Mouse (Mus musculus) erythroblast, embryonic 14.5 days (primary cell): ENCODE data around the gene Cuzd1. TPM values are rescaled to one million over a fixed set of nuclear protein-coding genes. Genes with fewer than 3 reads are reported as not detected.

ENCODE experiments used
- H3K27me3 ChIP-seq: 2 replicates; pipeline ENCODE4 v1.6.1; 2012; ENCODE audit warnings: inconsistent platforms; ENCODE audit not compliant: control insufficient read depth
- H3K36me3 ChIP-seq: 2 replicates; pipeline ENCODE4 v1.6.1; 2012; ENCODE audit warnings: mild to moderate bottlenecking, inconsistent platforms; ENCODE audit not compliant: control insufficient read depth
- H3K4me1 ChIP-seq: 2 replicates; pipeline ENCODE4 v1.6.1; 2012; ENCODE audit warnings: inconsistent platforms; ENCODE audit not compliant: control insufficient read depth
- H3K4me3 ChIP-seq: replicated peaks from 2 replicates; pipeline ENCODE3; 2012; ENCODE audit warnings: moderate library complexity, mild to moderate bottlenecking, inconsistent platforms
- H3K9me3 ChIP-seq: 2 replicates; pipeline ENCODE4 v1.6.1; 2012; ENCODE audit warnings: low read length, inconsistent platforms, mixed read lengths; ENCODE audit not compliant: control insufficient read depth
- GATA1 ChIP-seq: IDR thresholded peaks from 2 replicates; pipeline ENCODE4 v1.6.1; 2012; ENCODE audit warnings: low read length, inconsistent platforms, mixed read lengths
- TAL1 ChIP-seq: IDR thresholded peaks from 3 replicates; pipeline ENCODE4 v1.6.1; 2012; ENCODE audit warnings: low read length, inconsistent platforms, mixed read lengths
- polyA plus RNA-seq: library from polyadenylated mRNA; stranded (reverse); fragments of >175 nt; gene quantifications from 2 replicates; pipeline ENCODE4 v1.2.3, GENCODE M21; 2012

Gene Cuzd1
- polyA plus RNA-seq, 1 experiment: not detected

DNA sequence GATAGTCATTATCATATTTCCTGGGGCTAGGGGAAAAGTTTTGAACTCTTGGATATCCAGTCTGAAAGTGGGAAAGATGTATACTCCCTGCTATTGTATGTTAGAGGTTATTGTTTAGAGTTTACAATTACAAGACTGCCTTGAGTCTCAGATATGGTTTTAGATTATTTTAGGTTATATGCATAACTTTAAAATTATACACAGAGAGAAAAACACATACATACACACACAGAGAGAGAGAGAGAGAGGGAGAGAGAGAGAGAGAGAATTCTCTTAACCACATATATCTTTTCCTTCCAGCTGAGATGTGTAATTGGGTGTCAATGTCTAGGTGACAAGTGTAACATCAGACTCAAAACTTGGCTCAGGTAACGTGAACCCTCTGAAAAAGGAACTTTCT, 11.5 kb upstream of the Cuzd1 start, which contains the start of gene Fam24a:
Gene Fam24a (plus strand): TSS at position 301 of the 400 bp plus-strand sequence.
- Histone ChIP-seq H3K9me3 (no peaks in the 10 kb centered on the region), H3K4me1 (no peaks in the 10 kb centered on the region), H3K4me3 (no peak within 1 kb of the TSS), H3K27me3 (no peaks in the 10 kb centered on the region), H3K36me3 (peaks cover 7% of the 10 kb centered on the region)
- TF ChIP-seq TAL1: no peak
- no peak for TF ChIP-seq GATA1

DNA sequence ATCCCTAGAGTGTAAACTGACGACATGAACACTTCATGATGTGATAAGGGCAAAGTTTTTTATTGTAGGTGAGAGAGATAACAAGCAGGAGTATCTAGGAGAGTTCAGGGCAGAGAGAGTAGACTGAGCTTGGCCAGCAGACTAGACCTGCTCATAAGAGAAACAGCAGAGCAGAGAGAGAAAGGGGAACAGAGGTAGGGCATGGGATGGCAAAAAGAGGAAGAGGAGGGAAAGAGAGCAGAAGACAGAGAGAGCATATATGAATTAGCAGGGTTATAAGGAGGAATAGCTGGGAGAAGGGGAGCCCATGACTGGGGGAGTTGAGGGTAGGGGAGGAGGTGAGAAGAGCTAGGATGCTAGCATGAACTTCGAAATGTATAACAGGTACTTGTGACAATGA, 9.6 kb upstream of the Cuzd1 start:
- Histone ChIP-seq H3K4me1 (no peaks in the 10 kb centered on the region), H3K9me3 (no peaks in the 10 kb centered on the region), H3K27me3 (no peaks in the 10 kb centered on the region), H3K36me3 (no peaks in the 10 kb centered on the region), H3K4me3 (no peak overlapping the region)
- TF ChIP-seq GATA1 (no peak), TAL1 (no peak)

DNA sequence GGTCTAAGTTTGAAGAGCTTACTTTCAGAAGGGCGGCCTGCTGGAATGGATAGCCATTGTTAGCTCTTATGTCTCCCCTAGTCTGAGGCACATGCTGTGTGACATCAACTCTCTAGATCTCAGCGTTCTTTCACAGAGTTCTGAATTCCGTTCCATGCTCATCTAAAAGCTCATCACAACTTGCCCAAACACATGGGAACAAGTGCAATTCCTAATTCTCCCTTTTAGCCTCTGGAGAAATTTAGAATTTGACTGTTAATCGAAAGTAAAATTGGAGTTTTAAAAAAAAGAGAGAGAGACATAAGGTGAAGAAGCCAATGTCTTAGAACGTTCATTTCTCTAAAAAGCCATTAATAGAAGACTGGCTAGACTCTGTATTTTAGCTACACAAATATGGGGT, 7.3 kb upstream of the Cuzd1 start, which contains the start of gene Fam24b:
Gene Fam24b (minus strand): TSS at position 101 of the 400 bp plus-strand sequence.
- TF ChIP-seq GATA1 (no peak), TAL1 (no peak)
- H3K36me3 ChIP-seq: no peaks in the 10 kb centered on the region
- no peaks in the 10 kb centered on the region for H3K4me1 ChIP-seq
- H3K4me3 ChIP-seq: no peak within 1 kb of the TSS
- H3K27me3 ChIP-seq: no peaks in the 10 kb centered on the region
- no peaks in the 10 kb centered on the region for H3K9me3 ChIP-seq

DNA sequence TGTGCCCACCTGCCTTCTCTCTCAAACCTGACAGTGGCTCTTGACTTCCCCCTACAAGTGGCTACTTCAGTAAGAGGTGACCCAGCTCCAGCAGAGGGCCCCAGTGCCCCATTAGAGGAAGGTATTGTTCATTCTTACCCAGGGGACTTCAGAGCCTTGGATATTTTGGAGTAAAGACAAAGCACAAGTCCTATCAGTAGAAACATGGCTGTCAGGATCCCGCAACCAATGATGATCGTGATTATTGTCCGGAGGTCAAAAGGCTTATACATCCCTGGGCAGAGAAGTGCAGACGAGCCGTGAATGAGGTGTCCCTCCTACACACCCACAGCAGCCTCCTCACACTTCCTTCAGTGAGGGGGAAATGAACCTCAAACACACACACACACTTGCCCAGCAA, 5.0 kb upstream of the Cuzd1 start:
- Histone ChIP-seq H3K9me3 (no peaks in the 10 kb centered on the region), H3K4me3 (no peak overlapping the region), H3K4me1 (no peaks in the 10 kb centered on the region), H3K27me3 (no peaks in the 10 kb centered on the region), H3K36me3 (no peaks in the 10 kb centered on the region)
- TF ChIP-seq TAL1 (no peak), GATA1 (no peak)

DNA sequence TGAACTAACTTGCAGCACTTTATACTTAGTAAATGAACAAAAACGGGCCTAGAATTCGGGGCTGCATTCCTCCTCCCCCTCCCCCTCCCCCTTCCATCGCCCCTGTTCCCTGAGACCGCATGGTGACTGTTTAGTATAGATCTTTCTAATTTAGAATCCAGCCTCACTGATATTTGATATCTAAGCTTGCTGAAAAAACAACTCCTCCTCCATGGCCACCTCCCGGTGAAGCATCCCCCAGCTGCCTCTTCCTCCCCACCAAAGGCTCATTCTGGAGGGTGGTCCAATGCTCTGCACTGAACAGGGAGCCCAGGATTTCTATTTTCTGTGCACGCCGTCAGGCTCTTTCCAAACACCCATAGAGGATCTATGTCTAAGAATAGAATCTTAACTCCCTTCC, 3.8 kb downstream of the Cuzd1 start:
- Histone ChIP-seq H3K36me3 (no peaks in the 10 kb centered on the region), H3K4me3 (no peak overlapping the region), H3K4me1 (no peaks in the 10 kb centered on the region), H3K27me3 (no peaks in the 10 kb centered on the region), H3K9me3 (no peaks in the 10 kb centered on the region)
- no peak for TF ChIP-seq TAL1
- TF ChIP-seq GATA1: no peak

DNA sequence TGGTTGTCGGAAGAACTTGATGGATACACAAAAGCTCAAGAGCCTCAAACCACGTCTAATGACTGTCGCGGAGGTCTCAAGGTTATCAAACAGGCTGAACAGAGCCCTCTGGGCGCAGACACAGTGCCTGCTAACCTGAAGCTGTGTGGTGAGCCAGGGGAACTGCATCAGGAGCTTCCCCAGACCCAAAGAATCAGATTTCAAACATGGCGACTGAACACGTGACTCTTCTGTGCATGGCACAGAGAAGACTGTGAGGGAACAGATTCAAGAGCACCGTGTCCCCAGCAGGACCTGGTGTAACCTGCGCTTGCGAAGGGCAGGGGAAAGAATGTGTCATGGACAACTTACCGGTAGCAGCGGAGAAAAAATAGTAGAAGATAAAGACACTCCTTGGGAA, 4.5 kb downstream of the Cuzd1 start:
- Histone ChIP-seq H3K4me3 (no peak overlapping the region), H3K4me1 (no peaks in the 10 kb centered on the region), H3K36me3 (no peaks in the 10 kb centered on the region), H3K9me3 (no peaks in the 10 kb centered on the region), H3K27me3 (no peaks in the 10 kb centered on the region)
- TF ChIP-seq GATA1: no peak
- TF ChIP-seq TAL1: no peak

DNA sequence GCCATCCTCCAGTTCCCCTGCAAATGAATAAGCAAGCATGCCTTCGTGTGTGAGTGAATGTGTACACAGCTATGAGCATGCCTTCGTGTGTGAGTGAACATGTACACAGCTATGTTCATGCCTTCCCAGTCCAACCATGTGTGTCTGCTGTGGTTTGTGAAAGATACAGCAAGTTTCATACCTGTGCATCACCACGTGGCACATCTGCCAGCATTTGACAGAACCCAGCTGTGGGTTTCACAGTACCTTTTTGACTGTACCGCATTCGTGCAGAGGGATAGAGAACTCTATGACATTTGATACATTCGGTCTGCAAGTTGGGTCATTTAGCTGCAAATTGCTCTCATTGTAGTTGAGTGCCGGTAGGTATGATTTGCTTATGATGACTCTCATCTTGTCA, 7.6 kb downstream of the Cuzd1 start:
- TF ChIP-seq GATA1: no peak
- TF ChIP-seq TAL1: no peak

DNA sequence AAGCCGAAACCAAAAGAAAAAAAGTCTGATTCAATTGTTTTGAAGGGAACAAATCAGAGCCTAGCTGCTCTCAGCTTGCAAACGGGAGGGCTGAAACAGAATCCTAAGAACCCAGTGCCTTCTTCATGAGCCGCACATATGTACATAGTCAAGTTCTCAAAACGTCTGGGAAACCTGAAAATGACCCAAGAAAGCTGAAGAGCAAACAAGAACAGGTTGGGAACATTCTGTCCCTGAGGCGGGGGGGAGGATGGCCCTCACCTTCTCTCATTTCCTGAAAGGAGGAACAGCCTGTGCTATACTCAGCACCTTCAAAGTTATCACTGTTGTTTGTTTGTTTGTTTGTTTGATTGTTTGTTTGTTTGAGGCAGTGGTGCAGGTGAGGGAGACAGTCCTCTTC, 15.4 kb downstream of the Cuzd1 start:
- Histone ChIP-seq H3K4me1 (no peaks in the 10 kb centered on the region), H3K4me3 (no peak overlapping the region)
- no peak for TF ChIP-seq TAL1
- no peak for TF ChIP-seq GATA1

More for the DNA sequence above, 7.6 kb downstream of the Cuzd1 start:
- Histone ChIP-seq H3K4me1 (no peaks in the 10 kb centered on the region), H3K9me3 (no peaks in the 10 kb centered on the region), H3K4me3 (no peak overlapping the region), H3K27me3 (no peaks in the 10 kb centered on the region), H3K36me3 (no peaks in the 10 kb centered on the region)

DNA sequence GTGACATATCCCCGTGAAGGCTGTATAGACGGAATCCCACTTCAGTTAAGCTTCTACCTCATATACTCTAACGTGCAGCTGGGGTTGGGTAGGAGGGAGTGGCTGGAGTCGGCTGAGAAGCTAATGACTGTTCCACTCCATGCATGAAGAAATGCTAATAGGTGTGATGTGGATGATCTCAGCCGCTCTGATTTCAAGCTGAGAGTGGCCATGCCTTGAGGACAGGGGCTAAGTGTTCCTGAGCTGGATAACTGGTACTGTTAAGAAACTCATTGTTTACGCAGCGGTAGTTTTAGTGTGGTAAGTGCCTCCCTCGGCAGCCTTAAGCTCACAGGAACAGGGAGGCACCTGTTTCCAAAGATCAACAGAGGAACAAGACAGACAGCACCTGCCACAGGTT, 18.8 kb downstream of the Cuzd1 start:
- no peak overlapping the region for H3K4me3 ChIP-seq
- TF ChIP-seq GATA1: no peak
- TF ChIP-seq TAL1: no peak

More for the DNA sequence above, 15.4 kb downstream of the Cuzd1 start:
- Histone ChIP-seq H3K9me3 (no peaks in the 10 kb centered on the region), H3K27me3 (no peaks in the 10 kb centered on the region), H3K36me3 (no peaks in the 10 kb centered on the region)

DNA sequence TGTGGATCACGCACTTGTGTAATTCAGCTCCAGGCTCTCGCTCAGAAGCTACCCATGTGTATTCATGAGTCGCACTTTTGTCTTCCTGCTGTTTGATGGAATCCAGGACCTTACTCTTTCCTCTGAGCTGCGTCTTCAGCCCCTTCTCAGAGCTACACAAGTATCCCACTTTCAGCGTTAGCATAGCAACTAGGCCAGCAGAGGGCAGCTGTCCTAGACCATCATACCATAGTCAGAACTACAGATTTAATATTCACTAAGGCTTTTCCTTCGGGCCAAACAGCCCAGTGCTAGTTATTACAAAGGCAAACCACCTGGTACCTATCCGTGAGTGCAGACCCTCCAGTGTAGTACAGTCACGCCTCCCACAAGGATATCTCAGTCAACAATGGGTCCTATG, 24.9 kb downstream of the Cuzd1 start:
- no peaks in the 10 kb centered on the region for H3K9me3 ChIP-seq
- H3K27me3 ChIP-seq: no peaks in the 10 kb centered on the region
- H3K4me3 ChIP-seq: no peak overlapping the region
- H3K36me3 ChIP-seq: no peaks in the 10 kb centered on the region
- no peak for TF ChIP-seq GATA1
- TF ChIP-seq TAL1: no peak
- no peaks in the 10 kb centered on the region for H3K4me1 ChIP-seq

More for the DNA sequence above, 18.8 kb downstream of the Cuzd1 start:
- no peaks in the 10 kb centered on the region for H3K36me3 ChIP-seq
- H3K4me1 ChIP-seq: no peaks in the 10 kb centered on the region
- no peaks in the 10 kb centered on the region for H3K9me3 ChIP-seq
- no peaks in the 10 kb centered on the region for H3K27me3 ChIP-seq
